Mouse (Mus musculus) heart, postnatal 0 days (tissue): Measurements from ENCODE around the gene Zhx3.

Experiments used
- CTCF ChIP-seq: IDR thresholded peaks from 2 replicates; pipeline ENCODE4 v1.5.1; 2016; ENCODE audit warnings: antibody characterized with exemption, control low read depth, low read depth
- EP300 ChIP-seq: IDR thresholded peaks from 2 replicates; pipeline ENCODE4 v1.6.1; 2016; ENCODE audit warnings: antibody characterized with exemption, low read depth

- TF ChIP-seq EP300 (no peak), CTCF (peak; percentile 89)
These were observed 14.5 kb upstream of the Zhx3 start for GRCm38 (mm10) chr2:160887284-160887683.
